Mouse (Mus musculus) forebrain, embryonic 10.5 days (tissue): ENCODE measurements around the gene Zmynd8. TPM values are rescaled to one million over a fixed set of nuclear protein-coding genes. Genes with fewer than 3 reads are reported as not detected.

Experiments used
- DNase-seq: peaks from one replicate; pipeline ENCODE4 v3.0.0-alpha.2; 2017; ENCODE audit warnings: low spot score; ENCODE audit errors: extremely low spot score
- H3K27ac ChIP-seq: fragments of 300-500 bp; sonication (generic); 2 replicates; pipeline ENCODE4 v1.5.1; 2016; ENCODE audit warnings: mild to moderate bottlenecking
- H3K27me3 ChIP-seq: fragments of 300-500 bp; sonication (generic); 2 replicates; pipeline ENCODE4 v1.6.1; 2016; ENCODE audit warnings: mild to moderate bottlenecking; ENCODE audit not compliant: poor library complexity, severe bottlenecking
- H3K36me3 ChIP-seq: fragments of 300-500 bp; sonication (generic); replicated peaks from 2 replicates; pipeline ENCODE4 v1.6.1; 2016; ENCODE audit warnings: mild to moderate bottlenecking, moderate library complexity
- H3K4me1 ChIP-seq: fragments of 300-500 bp; sonication (generic); 2 replicates; pipeline ENCODE4 v1.6.1; 2016
- H3K4me3 ChIP-seq: fragments of 300-500 bp; sonication (generic); 2 replicates; pipeline ENCODE4 v1.5.1; 2016; ENCODE audit warnings: mild to moderate bottlenecking, moderate library complexity
- H3K9me3 ChIP-seq: fragments of 300-500 bp; sonication (generic); 2 replicates; pipeline ENCODE4 v1.6.1; 2016; ENCODE audit warnings: mild to moderate bottlenecking, moderate library complexity
- WGBS: fragments of 180-500 bp; shearing (Covaris S2); methylation state at CpG from one replicate; pipeline ENCODE4 v1.1.7; 2016; 5-methylcytosine and 5-hydroxymethylcytosine counted together
- polyA plus RNA-seq: library from polyadenylated mRNA; unstranded; fragments of >200 nt; fragmentation: Nextera tagmentation; extraction: Ambion mirVana; gene quantifications from 2 replicates; pipeline ENCODE4 v1.2.1, GENCODE M21; 2016

The Zmynd8 gene
- polyA plus RNA-seq, result 60.2 and 64.4 TPM in 2 replicates

DNA sequence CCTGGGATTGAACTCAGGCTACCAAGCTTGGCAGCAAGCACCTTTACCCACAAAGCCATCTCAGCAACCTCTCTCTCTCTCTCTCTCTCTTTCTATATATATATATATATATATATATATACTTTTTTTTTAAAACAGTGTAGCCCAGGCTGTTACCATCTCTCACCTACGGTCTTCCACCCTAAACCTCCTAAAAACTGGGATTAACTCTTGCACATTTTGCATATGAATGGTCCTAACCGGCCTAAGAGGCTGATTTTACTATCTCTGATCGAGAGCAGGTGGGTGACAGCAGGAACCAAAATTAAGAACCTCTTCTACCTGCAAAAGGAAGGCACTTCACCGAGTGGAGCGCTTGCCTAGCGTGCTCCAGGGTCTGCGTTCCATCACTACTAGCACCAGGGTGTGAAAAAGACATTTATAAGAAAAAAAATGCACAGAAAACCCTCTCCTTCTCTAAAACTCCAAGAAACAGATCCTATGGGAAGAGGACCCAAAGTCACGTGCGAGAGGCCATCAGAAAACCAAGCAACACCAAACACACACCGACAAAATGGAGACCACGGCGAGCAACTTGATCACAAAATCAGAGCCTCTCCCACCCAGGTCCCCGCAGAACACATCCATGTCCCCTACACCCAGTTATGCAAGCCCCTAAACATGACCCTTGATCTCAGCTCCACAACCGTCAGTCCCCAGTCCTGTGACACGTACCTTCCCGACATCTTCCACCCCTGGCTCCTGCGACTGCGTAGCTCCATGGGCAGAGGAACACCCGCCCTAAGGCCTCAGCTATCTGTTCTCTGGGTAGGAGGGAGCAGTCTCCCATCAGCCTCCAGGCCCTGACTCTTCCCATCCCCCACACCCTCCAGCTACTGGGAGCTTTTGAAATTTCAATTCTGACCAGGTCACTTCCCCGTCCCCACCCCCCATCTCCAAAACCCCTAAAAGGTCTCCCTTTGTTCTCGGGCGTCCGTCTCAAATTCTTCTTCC is at the start of gene Zmynd8:
Gene Zmynd8 (minus strand): TSS at position 815 of the 993 bp plus-strand sequence.
- H3K9me3 ChIP-seq, result no peaks in the 10 kb centered on the region
- peak within 1 kb of the TSS; percentile 42 for H3K4me3 ChIP-seq
- no peaks in the 10 kb centered on the region for H3K36me3 ChIP-seq
- peaks cover 65% of the 10 kb centered on the region for H3K4me1 ChIP-seq
- DNase-seq, result peak; percentile 68
- H3K27ac ChIP-seq, result peak within 1 kb of the TSS; percentile 89
- H3K27me3 ChIP-seq, result no peaks in the 10 kb centered on the region
- WGBS, result 14% methylated on average over 23 of the region's 23 CpGs

DNA sequence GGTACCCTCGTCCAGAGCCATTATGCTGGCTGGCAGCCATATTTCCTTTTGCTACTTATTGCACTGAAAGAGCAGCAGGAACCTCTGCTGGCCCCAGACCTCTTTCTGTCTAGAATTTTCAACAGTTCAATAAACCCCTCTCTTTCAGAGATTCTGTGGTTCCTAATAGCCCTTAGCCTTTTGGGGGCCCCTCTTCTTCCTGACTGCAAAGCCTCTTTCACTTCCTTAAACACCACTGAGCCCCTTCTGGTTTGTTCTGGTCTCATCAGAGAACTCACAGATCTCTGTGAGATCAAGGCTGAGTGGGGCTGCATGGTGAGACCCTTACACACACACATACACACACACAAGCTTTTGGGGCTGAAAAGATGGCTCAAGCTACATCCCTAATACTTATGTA is 49.2 kb upstream of the Zmynd8 start:
- Histone ChIP-seq H3K9me3 (no peaks in the 10 kb centered on the region), H3K4me3 (no peak overlapping the region), H3K27me3 (peaks cover 14% of the 10 kb centered on the region), H3K4me1 (peaks cover 21% of the 10 kb centered on the region), H3K27ac (peak overlapping the region; percentile 25; the same call in 1 of the 2 replicates), H3K36me3 (no peaks in the 10 kb centered on the region)
- no peak for DNase-seq
- 87% methylated on average over 1 of the region's 1 CpGs for WGBS

DNA sequence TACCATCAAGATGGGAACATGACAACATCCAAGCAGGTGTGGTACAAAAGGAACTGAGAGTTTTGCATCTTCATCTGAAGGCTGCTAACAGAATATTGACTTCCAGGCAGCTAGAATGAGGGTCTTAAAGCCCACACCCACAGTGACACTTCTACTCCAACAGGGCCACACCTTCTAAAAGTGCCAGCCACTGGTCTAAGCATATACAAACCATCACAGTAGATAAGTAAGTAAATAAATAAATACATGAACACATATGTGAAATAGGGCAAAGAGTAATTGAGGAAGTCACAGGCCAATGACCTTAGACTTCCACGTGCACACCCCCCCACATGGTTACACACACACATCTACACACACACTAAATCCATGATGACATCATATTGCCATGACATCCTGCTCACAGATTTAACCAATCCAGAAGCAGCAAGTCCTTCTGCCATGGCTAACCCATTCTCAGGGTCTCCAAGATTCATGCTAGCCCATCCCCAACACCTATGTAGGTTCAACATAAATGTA is 47.3 kb upstream of the Zmynd8 start:
- no peak for DNase-seq
- no peaks in the 10 kb centered on the region for H3K9me3 ChIP-seq
- H3K4me1 ChIP-seq, result 0 out of 2 replicates have a peak, but pooled peaks cover 9% of the 10 kb centered on the region
- H3K4me3 ChIP-seq, result no peak overlapping the region
- WGBS, result 94% methylated on average over 1 of the region's 1 CpGs
- H3K27me3 ChIP-seq, result peaks cover 9% of the 10 kb centered on the region
- H3K36me3 ChIP-seq, result no peaks in the 10 kb centered on the region
- no peak overlapping the region for H3K27ac ChIP-seq

DNA sequence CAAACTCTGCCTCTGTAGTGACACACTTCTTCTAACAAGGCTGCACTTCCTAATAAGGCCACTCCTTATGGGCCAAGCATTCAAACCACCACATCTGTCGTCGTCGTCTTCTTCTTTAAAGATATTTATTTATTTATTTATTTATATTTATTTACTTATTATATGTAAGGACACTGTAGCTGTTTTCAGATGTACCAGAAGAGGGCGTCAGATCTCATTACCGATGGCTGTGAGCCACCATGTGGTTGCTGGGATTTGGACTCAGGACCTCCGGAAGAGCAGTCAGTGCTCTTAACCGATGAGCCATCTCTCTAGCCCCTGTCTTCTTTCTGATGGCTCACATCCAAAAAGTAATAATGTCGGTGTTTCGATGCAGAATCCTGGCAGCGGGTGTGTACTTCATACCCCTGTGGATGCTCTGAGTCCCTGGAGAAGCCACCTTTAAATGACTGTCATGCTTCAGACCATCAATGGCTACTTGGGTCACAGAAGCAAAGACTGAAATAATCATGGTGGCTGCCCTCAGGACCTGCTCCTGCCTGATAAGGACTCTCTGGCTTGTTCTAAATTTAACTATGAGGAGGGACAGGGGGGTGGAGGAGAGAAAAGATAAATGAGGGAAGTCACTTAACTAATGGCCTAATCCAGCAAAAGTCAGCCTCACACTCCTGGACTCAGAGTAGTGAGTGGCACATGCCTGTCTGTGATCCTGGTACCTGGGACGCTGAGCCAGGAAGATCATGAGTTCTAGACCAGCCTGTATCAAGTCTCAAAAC is 45.9 kb upstream of the Zmynd8 start:
- H3K4me1 ChIP-seq, result 0 out of 2 replicates have a peak, but pooled peaks cover 8% of the 10 kb centered on the region
- H3K27ac ChIP-seq, result 0 out of 2 replicates have a peak overlapping the region, but pooled peaks have one; percentile 8
- no peak overlapping the region for H3K4me3 ChIP-seq
- WGBS, result 77% methylated on average over 11 of the region's 11 CpGs
- no peak for DNase-seq
- H3K36me3 ChIP-seq, result no peaks in the 10 kb centered on the region
- peaks cover 1% of the 10 kb centered on the region; the same call in 1 of the 2 replicates for H3K27me3 ChIP-seq
- H3K9me3 ChIP-seq, result no peaks in the 10 kb centered on the region

DNA sequence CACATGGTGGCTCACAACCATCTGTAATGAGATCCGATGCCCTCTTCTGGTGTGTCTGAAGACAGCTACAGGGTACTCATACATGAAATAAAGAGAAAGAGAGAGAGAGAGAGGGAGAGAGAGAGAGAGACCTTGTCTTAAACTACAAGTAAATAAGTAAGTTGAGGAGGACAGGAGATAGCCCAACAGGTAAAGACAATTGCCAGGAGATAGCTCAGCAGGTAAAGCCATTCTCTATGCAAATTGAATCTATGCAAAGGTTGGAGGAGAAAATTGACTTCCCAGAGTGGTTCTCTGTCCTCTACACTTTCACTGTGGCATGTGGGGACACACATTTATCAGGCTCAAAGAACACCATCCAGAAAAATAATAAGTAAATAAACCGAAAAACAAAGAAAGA is 44.3 kb upstream of the Zmynd8 start:
- H3K27ac ChIP-seq, result no peak overlapping the region
- no peaks in the 10 kb centered on the region for H3K9me3 ChIP-seq
- DNase-seq, result no peak
- no peak overlapping the region for H3K4me3 ChIP-seq
- 93% methylated on average over 2 of the region's 2 CpGs for WGBS
- 0 out of 2 replicates have a peak, but pooled peaks cover 3% of the 10 kb centered on the region for H3K4me1 ChIP-seq
- no peaks in the 10 kb centered on the region for H3K36me3 ChIP-seq
- no peaks in the 10 kb centered on the region for H3K27me3 ChIP-seq

DNA sequence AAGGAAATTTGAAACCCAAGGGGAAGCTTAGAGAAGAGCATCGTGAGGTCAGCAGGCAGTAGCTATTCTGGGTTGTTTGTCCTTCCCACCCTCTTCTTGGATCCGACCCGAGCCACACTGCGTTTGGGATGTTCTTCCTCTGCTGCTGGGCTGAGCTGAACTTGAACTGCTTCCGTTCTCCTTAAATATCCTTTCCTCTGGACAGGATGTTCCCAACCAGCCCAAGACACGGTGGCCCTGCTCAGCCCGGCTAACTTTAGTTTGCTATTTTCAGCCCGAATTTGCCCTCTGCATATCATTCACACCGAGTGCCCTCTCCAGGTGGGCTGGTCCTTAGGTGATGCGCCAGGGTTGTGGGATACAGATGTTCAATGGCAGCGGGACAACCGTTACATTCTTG is 37.3 kb upstream of the Zmynd8 start:
- Histone ChIP-seq H3K4me1 (0 out of 2 replicates have a peak, but pooled peaks cover 5% of the 10 kb centered on the region), H3K4me3 (no peak overlapping the region), H3K27ac (no peak overlapping the region), H3K36me3 (no peaks in the 10 kb centered on the region), H3K9me3 (no peaks in the 10 kb centered on the region), H3K27me3 (no peaks in the 10 kb centered on the region)
- no peak for DNase-seq
- WGBS, result 74% methylated on average over 12 of the region's 12 CpGs

DNA sequence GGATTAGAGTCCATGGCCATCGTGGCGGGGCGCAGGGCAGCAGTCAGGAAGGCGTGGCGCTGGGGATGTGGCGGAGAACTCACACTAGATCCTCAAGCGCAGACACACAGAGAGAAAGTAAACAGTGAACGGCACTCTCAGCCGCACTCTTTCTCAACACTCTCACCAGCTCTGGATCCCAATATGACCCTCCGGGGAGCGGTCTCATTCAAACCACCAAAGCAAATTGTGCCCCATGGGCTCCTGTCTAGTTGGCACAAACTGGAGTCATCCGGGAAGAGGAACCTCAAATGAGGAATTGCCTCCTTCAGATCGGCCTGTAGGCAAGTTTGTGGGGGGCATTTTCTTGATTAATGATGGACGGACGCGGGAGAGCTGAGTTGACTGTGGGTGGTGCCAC is 28.9 kb upstream of the Zmynd8 start:
- Histone ChIP-seq H3K4me3 (no peak overlapping the region), H3K27me3 (no peaks in the 10 kb centered on the region), H3K27ac (no peak overlapping the region), H3K4me1 (peaks cover 11% of the 10 kb centered on the region; the same call in 1 of the 2 replicates), H3K36me3 (no peaks in the 10 kb centered on the region), H3K9me3 (peaks cover 8% of the 10 kb centered on the region; the same call in 1 of the 2 replicates)
- DNase-seq, result no peak
- 96% methylated on average over 16 of the region's 16 CpGs for WGBS

DNA sequence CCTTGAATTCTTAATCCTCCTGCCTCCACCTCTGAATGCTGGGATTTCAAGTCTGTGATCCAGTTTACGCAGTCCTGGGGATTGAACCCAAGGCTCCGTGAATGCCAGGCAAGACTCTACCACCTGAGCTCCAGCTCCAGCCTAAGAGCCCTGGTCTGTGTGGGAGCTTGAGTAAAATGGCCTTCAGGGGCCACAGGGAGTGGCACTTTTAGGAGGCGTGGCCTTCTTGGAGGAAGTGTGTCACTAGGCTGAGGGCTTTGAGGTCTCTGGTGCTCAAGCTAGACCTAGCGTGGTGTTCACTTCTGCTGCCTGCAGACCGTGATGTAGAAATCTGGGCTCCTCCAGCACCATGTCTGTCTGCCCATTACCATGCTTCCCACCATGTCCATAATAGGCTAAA is 27.4 kb upstream of the Zmynd8 start:
- H3K9me3 ChIP-seq, result peaks cover 8% of the 10 kb centered on the region; the same call in 1 of the 2 replicates
- WGBS, result 94% methylated on average over 5 of the region's 5 CpGs
- peaks cover 22% of the 10 kb centered on the region for H3K4me1 ChIP-seq
- no peaks in the 10 kb centered on the region for H3K36me3 ChIP-seq
- H3K27ac ChIP-seq, result no peak overlapping the region
- H3K27me3 ChIP-seq, result no peaks in the 10 kb centered on the region
- no peak for DNase-seq
- no peak overlapping the region for H3K4me3 ChIP-seq

DNA sequence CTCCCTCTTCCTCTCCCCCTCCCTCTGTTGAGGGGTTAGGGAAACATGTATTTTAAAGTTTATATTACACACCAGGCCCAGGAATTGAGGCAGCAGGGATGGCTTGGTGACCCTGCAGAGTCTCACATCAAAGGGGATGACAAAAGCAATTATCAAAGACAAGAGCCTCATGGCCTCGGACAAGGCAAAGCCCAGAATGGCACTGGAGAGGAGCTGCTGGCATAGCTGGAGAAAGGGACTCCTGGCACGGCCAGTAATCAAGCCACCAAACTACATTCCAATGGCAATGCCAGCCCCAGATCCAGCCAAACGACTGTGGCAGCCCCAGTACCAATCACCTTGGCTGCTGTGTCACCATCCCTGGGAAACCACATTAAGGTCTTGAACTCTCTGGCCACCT is 26.3 kb upstream of the Zmynd8 start:
- Histone ChIP-seq H3K4me3 (no peak overlapping the region), H3K4me1 (peaks cover 22% of the 10 kb centered on the region), H3K36me3 (no peaks in the 10 kb centered on the region), H3K27ac (0 out of 2 replicates have a peak overlapping the region, but pooled peaks have one; percentile 30), H3K27me3 (no peaks in the 10 kb centered on the region), H3K9me3 (peaks cover 8% of the 10 kb centered on the region; the same call in 1 of the 2 replicates)
- no peak for DNase-seq
- WGBS, result 55% methylated on average over 3 of the region's 3 CpGs

DNA sequence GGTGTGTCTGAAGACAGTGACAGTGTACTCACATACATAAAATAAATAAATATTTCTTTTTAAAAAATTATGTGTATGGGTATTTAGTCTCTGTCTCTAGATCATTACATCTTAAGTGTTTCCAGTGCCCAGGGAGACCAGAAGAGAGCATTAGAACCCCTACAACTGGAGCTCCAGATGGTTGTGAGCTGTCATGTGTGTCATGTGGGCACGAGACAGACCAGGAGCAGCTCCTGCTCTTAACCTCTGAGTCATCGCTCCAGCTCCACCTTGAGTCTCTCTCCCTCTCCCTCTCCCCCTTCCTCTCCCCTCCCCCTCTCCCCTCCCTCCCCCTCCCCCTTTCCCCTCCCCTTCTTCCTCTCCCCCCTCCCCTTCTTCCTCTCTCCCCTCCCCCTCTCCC is 25.9 kb upstream of the Zmynd8 start:
- Histone ChIP-seq H3K36me3 (no peaks in the 10 kb centered on the region), H3K27me3 (no peaks in the 10 kb centered on the region), H3K9me3 (peaks cover 8% of the 10 kb centered on the region; the same call in 1 of the 2 replicates), H3K27ac (no peak overlapping the region), H3K4me1 (peaks cover 22% of the 10 kb centered on the region), H3K4me3 (no peak overlapping the region)
- DNase-seq, result no peak
- WGBS, result 86% methylated on average over 2 of the region's 2 CpGs

DNA sequence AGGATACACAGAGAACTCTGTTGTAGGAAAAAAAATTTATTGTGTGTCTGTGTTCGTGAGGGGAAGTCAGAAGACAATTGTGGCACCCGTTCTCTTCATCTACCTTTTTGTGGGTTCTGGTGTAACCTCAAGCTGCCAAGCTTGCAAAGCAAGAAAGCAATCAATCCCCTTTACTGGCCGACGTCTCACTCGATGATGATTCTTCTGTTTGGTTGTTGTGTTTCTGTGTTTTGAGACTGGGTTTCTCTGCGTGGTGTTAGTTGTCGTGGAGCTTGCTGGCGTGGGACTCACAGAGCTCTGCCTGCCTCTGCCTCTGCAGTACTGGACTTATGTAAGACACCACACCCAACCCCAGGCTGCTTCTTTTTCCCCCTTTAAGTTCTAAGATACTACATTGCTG is 24.9 kb upstream of the Zmynd8 start:
- 94% methylated on average over 8 of the region's 8 CpGs for WGBS
- H3K27ac ChIP-seq, result no peak overlapping the region
- H3K4me3 ChIP-seq, result no peak overlapping the region
- DNase-seq, result no peak
- peaks cover 22% of the 10 kb centered on the region for H3K4me1 ChIP-seq
- no peaks in the 10 kb centered on the region for H3K27me3 ChIP-seq
- no peaks in the 10 kb centered on the region for H3K36me3 ChIP-seq
- H3K9me3 ChIP-seq, result peaks cover 8% of the 10 kb centered on the region; the same call in 1 of the 2 replicates

DNA sequence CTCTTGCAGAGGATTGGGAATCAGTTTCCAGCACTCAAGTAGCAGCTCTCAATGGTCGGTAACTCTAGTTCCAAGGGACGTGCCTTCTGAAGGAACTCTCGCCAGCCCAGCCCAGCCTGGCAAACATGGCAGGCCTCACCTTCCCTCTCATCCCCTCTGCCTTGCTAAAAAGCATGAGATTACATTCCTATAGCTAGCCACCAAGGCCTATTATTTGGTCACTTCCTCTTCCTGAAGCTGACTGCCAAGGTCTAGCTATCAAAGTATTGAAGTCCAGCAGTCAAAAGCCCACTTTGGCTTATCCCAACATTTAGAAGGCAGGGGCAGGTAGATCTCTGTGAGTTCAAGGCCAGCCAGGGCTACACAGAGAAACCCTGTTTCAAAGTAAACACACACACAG is 24.2 kb upstream of the Zmynd8 start:
- no peaks in the 10 kb centered on the region for H3K36me3 ChIP-seq
- peaks cover 6% of the 10 kb centered on the region; the same call in 1 of the 2 replicates for H3K9me3 ChIP-seq
- no peak for DNase-seq
- 94% methylated on average over 3 of the region's 3 CpGs for whole genome bisulfite sequencing
- H3K27ac ChIP-seq, result no peak overlapping the region
- no peak overlapping the region for H3K4me3 ChIP-seq
- H3K4me1 ChIP-seq, result peaks cover 22% of the 10 kb centered on the region
- no peaks in the 10 kb centered on the region for H3K27me3 ChIP-seq
